Mouse (Mus musculus): ENCODE results near the gene Anxa9.

- TF ChIP-seq CTCF (IDR thresholded peaks at IDR 0.05; ENCODE audit: extremely low read depth, insufficient read depth, insufficient read length, insufficient replicate concordance) (no peak), POLR2A (IDR thresholded peaks at IDR 0.05; ENCODE audit: low read depth, low read length) (no peak)
These were observed 32.5 kb downstream of the Anxa9 start for GRCm38 (mm10) chr3:95274453-95274852.

All from spleen, adult 2 months (tissue).